Mouse (Mus musculus) adrenal gland, postnatal 14 days (tissue): ENCODE results near the gene Mapk8. TPM values are rescaled to one million over a fixed set of nuclear protein-coding genes. Genes with fewer than 3 reads are reported as not detected.
"Not testable (repeated sequence)": the region's sequence is repeated elsewhere in the genome, so short reads cannot be mapped to it uniquely, and the experiment has no call there.

Experiments used
- DNase-seq: peaks from one replicate; pipeline ENCODE4 v3.0.0; 2021; ENCODE audit warnings: mixed read lengths
- long read RNA-seq, 2 experiments: library from polyadenylated mRNA; stranded (forward); transcript quantifications; one replicate each; pipeline ENCODE4 v2.0.0; 2021
- total RNA-seq: library from RNA; stranded (reverse); gene quantifications from 2 replicates; pipeline ENCODE4 v1.2.3, GENCODE M21; 2021

The Mapk8 gene
- total RNA-seq = 24.3 and 28.8 TPM in 2 replicates
- long read RNA-seq, experiment 1, partial matches to known transcripts = 0 of 1 reads
- long read RNA-seq, experiment 1, other reads (novel, unspliced or antisense) = 1 of 1 reads
- long read RNA-seq, experiment 2 = 0 reads

DNA sequence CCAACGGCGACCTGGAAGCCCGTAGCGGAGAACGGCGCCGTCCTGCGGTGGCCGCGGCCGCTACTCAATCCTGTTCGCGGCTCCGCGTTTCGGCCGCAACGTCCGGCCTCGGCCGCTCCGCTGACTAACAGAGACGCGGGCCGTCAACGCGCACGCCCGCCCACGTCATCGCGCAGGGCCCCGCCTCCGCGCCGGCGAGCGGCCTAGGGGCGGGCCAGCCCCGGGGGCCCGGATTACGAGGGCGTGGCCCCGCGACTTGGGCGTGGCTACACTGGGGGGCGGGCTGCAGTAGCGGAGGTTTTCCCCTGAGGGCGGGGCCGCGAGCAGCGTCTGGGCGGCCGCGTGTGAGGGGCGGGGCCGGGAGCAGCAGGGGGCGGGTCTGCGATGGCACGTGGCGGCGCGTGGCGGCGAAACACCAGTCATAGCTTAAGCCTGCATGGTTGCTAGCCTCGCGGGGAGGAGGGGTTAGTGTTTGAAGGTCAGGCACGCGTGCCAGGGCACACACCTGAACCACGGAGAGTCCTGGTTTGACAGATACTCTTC lies at the start of gene Mapk8:
Mapk8 (minus strand) TSS at position 132 of the 543 bp plus-strand sequence.
- DNase-seq = peak; percentile 100

DNA sequence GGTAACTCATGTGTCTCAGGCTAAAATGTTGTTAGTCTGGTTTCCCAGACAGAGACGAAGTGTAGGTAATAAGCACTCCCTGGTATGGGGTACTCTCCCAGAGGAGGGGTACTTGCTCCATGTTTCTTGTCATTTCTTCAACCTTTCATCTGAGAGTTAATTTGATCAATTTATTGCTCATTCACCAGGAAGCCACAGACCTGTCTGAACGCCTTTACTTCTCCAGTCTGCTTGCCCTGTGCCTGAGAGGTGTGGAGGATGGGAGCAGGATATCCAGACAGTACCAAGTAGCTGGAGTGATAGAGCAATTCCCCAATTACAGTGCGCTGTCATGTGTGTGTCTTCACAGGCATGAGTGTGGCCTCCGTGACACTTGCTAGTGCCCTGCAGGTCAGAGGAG lies 48.3 kb upstream of the Mapk8 start:
- no peak for DNase-seq

DNA sequence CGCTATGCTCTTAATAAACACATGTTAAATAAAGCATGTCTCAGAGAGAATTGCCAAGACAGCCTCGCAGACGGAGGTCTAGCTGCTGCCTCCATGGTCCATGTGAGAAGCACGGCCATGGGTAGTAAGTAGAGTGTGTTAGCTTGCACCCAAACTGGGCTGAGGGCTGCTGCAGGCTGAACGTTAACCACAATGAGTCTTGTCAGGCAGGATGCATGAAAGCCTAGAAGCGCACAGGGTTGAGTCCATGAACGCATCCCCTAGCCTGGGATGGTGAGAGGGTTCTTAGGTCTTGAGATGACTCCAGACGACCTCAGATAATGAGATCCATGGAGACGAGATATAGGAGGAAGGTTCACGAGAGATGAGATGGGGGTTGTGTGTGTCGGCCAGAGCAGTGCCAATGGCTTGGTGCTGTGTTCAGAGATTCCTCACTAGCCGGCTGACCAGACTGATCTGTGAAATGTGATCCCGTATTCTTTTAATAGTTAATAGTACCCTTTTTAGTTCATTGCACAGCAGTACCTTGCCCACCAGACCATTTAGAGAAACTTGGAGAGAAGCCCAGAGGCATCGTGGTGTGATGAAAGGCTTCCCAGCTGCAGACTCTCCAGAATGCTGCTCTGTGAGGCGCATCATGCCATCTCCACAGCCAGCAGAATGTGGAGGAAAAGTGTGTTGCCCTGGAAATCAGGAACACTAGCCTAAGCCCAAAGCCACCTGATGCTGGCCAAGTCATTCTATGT lies 41.0 kb upstream of the Mapk8 start:
- DNase-seq = no peak

DNA sequence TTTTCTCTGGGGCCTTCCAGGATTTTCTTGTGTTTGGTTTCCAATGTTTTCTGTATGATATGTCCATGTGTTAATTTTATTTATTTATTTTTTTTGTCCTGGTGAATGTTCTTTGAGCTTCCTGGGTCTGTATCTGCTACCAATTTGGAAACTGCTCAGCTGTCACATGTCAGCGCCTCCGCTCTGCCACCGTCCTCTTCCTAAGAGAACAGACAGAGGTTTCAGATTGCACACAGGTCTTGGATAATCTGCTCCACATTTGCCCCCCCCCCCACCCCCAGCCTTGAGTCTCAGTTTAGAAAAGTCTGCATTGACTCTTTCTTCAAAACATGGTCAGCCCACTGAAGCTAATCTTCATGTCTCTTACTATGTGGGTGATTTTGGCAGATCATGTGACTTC lies 35.0 kb upstream of the Mapk8 start:
- DNase-seq = no peak

DNA sequence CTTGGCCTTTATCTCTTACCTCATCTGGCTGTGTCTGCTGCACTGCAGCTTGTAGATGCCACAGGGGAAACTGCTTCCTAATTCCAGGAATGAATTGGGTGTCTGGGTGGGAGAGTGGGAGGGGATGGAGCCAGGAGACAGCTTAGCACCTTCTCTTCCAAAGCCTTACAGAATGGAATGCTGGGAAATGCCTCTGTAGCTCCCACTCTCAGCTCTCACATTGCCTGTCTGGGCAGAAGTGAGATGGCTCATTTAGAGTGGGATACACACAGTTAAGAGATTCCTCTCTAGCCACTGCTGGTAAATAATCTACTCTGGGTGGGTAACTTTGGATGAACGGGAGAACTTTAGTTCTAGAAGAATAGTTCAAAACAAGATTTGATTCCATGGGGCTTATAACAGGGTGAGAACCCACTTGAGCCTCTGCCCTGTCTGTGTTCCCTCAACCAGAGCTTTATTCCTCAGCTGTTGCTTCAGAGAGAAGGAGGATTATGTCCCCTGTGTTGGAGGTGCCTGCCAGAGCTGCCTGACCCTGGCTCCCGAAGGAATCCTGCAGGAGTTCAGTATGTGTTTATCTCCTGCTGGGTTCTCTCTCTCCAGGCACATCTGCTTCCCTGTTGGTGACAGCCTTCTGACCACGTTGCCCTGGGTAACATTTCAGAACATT lies 29.3 kb upstream of the Mapk8 start:
- no peak for DNase-seq

DNA sequence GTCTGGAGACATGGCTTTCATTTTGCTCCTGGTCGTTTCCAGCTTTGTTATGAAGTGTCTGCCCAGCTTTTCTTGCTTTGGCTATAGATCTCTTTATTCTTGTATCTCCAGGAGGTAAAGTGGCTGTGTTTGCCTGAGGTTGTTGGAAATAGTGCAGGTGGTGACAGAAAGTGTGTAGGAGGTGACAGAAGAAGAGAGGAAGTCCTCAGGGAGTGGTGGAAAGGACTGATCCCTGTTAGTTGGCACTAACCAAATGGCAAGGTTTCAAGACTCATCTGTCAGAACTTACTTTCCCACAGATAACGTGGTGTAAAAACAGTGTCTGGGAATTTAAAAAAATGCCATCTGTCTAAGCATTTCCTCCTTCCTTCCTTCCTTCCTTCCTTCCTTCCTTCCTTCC lies 27.5 kb upstream of the Mapk8 start:
- DNase-seq = no peak

DNA sequence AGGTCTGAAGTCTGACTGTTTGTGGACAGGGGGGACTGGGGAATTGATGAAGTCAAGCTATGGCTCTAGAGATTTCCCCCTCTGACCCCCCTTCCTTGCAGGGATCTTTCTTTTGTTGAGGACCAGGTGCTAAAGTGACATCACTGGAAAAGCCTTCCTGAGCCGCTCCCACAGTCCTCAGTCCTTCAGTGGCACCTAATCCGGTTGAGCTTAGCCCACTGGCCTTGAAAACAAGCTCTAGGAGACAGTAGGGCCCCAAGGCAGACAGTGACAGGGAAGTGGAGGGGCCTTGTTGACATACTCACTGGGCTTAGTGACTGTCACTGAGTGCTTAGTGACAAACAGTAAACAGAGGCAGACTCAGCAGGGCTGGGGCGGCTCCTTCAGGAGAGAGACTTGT lies 24.4 kb upstream of the Mapk8 start, which contains the start of gene Frmpd2:
Frmpd2 (plus strand) TSS at position 366 of the 400 bp plus-strand sequence.
- no peak for DNase-seq

DNA sequence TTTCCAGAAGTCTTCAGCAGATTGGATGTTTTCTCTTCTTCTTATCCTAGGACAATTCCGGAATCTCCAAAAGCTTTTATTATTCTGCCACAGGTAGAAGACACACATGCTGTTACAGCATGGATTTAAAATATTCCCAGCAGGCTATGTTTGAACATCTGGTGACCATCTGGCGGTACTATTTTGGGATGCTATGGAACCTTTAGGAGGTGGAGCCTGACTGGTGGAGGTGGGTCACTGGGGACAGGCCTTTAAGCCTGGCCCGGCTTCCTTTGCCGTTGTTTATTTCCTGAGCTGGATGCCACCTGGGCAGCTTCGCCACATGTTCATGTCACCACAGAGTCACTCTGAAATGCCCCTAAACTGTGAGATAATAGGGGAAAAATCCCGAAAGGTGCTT lies 20.8 kb upstream of the Mapk8 start:
- no peak for DNase-seq

DNA sequence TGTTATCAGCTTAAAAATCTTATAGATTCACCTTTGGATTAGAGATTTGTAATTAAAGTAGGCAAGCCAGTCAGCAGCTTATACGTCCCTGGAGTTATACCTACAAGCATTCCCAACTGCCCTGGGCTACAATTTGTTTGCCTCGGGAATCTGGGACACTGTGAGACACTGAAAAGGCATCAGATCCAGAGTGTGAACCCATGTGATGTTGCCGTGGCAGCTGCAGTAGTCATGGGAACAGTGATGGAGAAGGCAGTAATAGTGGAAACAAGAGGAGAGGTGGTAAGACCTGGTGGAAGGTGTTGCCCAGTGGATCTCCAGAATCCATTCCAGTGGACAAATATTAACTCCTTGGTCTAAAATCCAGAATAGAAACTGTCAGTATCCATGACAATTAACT lies 16.7 kb upstream of the Mapk8 start:
- DNase-seq = no peak

DNA sequence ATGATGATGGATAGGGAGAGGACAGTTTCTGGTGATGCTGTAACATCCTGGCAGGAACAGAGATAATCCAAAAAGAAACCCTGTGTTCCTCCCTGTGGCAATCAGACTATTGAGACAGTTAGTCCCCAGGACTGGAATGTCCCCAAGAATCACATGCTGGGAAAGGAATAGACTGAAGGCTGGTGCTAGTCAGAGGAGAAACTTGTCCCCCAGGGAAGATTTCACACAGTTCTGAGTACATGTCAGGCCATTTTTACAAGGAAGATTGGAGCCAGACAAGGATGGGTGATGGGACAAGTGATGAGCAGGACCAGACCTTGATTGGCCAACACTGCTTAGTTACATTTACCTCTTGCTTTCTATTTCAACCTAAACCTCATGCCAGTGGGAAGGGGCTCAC lies 3.4 kb upstream of the Mapk8 start:
- DNase-seq = no peak

DNA sequence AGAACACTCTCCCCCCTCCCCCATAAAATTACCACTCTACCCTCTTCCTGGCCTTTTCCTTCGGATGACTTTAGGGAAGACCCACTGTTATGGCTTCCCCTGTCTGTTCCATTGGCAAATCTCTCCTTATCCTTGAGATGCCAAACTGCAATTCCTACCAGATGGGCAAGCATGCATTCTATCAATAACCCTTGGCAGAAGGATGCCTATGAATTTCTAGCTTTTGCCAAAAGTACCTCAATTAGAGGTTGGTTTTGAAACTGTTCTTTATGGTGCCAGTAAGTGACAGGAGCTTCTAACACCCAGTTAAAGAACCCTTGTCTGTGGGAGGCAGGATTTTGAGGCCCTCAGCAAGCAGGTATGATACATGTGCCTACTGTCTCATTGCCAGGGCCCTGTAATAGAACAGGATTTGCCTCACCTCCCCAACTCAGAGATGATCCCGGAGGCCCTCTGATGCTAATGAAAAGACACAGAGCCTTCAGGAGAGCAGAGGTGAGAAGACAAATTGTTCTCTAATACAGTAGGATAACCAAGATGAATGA lies 2.4 kb upstream of the Mapk8 start:
- DNase-seq = no peak

DNA sequence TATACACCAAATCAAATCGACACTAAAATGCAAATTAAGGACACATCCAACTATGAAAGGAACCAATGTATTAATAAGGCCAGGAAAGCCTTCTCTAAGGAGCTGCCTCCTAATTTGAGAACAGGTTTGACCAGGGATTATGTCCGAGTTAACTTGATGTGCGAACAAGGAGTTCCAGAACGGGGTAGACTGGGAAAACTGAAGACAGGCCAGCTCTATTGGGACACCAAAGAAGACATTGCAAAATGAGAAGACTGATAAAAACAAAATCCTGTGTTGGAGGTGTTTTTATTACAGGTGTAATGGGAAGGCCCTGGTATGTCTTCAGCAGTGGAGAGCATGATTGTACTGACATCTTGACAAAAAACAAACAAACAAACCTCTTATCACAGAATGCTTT lies 1.3 kb upstream of the Mapk8 start:
- no peak for DNase-seq

DNA sequence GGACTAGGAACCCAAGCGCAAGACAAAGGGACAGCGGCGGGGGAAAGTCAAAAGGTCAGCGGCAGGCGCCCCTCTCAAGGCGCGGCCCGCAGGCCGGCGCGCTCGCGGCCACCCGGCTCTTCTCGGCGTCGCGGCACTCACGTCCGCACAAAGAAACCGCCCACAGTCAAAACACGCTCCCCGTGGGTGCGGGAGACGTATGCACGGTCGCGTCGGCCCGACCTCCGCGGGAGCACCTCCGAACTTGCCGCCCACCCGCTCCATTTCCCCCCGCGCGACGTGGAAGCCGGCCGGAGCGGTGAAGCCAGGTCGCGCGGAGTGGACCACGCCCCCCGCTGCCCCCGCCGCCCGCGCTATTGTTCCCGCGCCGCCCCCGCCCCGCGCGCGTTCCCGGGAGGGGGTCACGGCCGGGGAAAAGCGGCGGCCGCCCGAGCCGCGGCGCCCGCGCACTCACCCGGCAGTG lies 366 bp downstream of the Mapk8 start:
- no peak for DNase-seq

DNA sequence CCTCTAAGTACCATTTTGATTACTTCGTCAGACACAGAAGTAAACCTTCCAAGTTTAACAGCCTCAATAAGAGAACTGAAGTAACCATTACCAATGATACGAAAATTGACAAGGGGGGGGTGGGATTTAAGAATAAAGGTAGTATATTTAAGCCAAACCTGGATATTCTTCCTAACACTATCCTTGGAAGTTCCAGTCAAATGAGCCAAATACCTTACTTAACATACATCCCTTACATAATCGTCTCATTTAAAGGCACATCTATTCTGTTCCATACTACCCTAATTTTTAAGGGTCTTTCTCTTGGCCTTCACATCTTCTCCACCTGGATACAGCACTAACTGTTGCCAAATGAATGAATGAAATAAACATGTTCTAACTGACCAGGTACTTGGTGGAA lies 996 bp downstream of the Mapk8 start:
- DNase-seq = no peak

DNA sequence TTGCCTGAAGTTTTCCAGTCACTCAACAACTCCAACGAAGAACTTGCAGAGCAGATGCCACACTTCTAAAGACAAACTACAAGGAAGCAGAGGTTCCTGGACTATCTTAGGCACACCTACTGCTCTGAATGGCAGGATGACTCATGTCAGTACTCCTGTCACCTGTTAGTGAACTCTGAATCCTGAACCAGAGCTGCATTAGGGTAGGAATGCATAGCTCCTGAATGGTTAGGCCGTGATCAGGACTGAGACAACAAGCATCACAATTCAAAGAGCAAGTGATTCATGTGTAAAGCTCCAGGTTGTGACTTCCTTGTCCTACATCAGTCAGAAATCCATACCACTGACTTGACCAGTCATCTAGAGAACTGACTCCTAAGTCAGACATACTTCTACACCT lies 3.2 kb downstream of the Mapk8 start:
- DNase-seq = no peak

DNA sequence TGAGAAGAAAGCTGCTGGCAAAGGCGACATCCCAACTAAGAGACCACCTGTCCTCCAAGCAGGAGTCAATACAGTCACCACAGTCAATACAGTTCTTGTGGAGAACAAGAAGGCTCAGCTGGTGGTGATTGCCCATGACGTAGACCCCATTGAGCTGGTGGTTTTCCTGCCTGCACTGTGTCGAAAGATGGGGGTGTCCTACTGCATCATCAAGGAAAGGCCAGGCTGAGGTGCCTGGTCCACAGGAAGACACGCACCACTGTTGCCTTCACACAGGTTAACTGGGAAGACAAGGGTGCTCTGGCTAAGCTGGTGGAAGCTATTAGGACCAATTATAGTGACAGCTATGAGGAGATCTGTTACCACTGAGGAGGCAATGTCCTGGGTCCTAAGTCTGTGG lies 14.5 kb downstream of the Mapk8 start:
- DNase-seq = not testable (repeated sequence)

DNA sequence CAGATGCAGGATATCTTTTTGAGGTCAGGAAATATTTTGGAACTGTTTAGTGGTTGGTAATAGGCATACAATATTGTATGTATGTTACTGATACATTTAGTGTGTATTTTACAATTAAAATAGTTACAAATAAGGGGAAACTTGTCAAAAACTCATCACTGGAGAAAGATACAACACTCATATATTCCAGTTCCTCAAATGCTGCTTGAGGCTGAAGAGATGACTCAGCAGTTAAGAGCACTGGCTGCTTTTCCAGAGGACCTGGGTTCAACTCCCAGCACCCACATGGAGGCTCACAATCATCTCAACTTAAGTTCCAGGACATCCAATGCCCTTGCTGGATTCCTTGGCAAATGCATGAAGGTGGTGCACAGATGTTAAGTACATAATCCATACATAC lies 22.8 kb downstream of the Mapk8 start:
- no peak for DNase-seq

DNA sequence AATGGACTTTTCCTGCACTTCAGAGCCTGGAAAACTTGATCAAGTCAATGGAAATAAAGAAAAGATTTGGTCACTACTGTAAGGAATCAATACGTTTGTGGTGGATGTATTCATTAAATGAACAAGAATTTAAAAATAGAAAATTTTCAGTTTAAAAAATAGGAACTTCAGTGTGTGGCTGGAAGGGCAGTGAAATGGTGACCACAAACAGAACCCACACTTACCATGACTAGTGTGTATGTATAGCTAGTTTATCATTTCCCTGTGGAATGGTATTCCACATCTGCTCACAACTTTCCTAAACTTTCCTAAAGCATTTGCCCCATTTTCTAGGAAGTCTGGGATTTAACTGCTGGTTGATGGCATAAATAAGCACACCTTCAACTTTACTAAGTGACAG lies 24.0 kb downstream of the Mapk8 start:
- DNase-seq = no peak

DNA sequence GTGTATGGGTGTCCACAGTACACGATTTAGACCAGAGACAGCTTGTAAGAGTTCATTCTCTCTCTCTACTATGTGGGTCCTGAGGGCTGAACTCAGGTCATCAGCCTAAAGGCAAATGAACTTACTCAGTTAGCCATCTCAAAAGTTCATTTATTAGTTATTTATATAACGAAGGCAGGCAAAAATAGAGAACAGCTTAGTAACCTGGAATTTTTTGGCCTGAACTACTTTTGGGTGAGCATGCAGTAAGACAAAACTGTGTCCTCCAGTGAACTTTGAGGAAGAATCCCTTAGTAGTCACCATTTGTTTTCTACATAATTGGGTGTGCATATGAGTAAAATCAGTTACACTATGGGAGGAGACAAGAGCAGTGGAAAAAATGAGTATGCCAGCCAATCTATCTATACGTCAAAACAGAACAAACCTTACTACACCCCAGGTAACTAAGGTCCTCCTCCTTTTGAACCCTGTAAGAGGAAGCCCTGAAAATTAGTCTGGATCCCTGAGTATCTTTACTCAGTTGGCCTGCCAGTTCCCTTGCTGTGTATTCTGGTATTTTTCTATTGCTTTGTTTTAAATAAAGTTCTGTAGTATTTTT lies 28.5 kb downstream of the Mapk8 start:
- no peak for DNase-seq

DNA sequence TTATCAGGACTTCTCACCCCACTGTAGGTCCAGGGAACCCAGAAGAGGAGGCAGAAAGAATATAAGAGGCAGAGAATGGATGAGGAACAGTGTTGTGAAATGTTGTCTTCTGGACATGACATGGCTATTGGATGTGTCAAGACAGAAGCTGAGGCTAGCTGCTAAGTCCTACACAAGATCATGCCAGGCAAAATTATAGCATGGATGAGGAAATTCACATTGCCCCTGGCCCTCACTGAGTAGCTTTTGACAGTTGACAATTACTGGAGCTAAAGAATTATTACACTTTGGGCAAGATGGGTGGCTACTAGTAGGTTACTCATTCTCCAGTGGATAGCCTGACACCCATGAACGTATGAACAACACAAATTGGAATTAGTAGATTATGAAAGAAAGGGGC lies 31.2 kb downstream of the Mapk8 start:
- DNase-seq = no peak

DNA sequence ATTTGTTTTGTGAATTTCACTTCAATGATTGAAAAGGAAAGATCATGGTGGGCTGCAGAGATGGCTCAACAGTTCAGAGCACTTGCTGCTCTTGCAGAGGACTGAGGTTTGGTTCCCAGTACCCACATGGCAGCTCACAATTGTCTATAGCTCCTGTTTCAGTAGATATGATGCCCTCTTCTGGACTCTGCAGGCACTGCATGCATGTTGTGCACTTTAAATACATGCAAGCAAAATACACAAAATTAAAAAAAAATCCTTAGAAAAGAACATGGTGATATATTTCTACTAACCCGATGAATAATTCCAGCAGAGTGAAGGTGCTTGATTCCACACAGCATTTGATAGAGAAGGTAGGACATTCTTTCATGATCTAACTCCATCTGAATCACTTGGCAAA lies 44.6 kb downstream of the Mapk8 start:
- peak; percentile 10 for DNase-seq

DNA sequence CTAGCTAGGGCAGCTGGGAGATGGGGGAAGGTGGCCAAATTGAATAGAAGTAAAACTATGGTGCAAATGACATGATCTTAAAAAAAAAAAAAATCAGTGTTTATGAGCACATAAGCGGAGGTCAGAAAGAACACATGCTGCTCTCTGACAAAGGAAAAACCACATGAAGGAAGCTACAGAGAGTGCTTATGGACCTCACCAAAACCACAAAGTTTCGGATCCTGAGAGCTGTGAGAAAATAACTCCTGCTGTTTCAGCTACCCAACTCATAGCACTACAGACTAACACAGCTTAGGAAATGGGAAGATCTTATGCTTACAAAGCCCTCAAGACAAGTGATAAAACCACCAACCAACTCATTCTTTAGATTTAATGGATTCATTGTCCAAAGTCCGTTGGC lies 46.9 kb downstream of the Mapk8 start:
- DNase-seq = no peak
